Mouse (Mus musculus) C2C12 (cell line): ENCODE results near the gene Pth.

Source experiments
- CEBPB ChIP-seq: IDR thresholded peaks from one replicate; pipeline ENCODE4 v1.6.1; 2011; ENCODE audit warnings: low read depth, mild to moderate bottlenecking, control low read depth, moderate library complexity
- CTCF ChIP-seq: IDR thresholded peaks from one replicate; pipeline ENCODE4 v1.5.1; 2011; ENCODE audit not compliant: control insufficient read depth, insufficient read depth, insufficient read length
- FOSL1 ChIP-seq: IDR thresholded peaks from one replicate; pipeline ENCODE4 v1.8.0; 2011; ENCODE audit warnings: mild to moderate bottlenecking, low read length; ENCODE audit not compliant: poor library complexity, insufficient read depth, severe bottlenecking
- MAX ChIP-seq: IDR thresholded peaks from one replicate; pipeline ENCODE4 v1.6.1; 2011; ENCODE audit warnings: mild to moderate bottlenecking, control low read depth
- MYOD1 ChIP-seq: IDR thresholded peaks from one replicate; pipeline ENCODE4 v1.6.1; 2011; ENCODE audit warnings: low read depth; ENCODE audit not compliant: control insufficient read depth, insufficient read length
- MYOG ChIP-seq: IDR thresholded peaks from one replicate; pipeline ENCODE4 v1.6.1; 2011; ENCODE audit not compliant: control insufficient read depth, insufficient read length; ENCODE audit errors: extremely low read depth
- USF1 ChIP-seq: IDR thresholded peaks from one replicate; pipeline ENCODE4 v1.6.1; 2011; ENCODE audit warnings: low read depth, mild to moderate bottlenecking, control low read depth, moderate library complexity

DNA sequence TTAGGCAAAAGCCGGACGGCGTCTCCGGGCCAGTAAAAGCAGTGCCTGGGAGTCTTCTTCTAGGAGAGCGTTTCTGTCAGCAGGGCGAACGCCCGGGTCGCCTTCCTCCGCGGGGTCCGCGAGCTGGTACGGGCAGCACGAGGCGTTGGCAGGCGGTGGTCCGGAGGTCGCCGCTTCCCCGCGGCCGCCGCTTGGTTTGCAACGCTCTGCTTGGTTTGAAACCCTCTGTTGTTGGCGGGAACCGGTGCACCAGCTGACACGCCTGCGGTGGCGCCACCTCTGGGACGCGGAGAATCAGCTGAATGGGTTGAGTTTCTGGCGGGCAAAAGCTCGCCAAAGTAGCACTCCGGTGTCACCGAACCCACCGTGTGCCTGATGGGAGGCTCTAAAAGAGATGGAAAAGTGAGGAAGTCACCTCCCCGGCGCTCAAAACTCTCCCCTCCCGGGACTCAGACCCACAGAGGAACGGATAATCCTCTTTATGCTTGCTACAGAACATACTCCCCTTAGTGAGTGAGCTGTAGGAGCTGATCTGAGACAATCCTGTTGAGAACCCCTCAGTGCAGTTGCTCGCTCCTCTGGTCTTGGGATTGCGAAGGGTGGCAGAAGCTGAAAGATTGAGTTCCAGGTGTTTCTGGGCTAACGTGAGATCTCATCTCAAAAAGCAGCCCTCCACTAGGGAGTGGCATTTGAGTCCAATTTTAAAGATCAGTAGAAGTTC is 18.6 kb downstream of the Pth start:
- TF ChIP-seq MAX (peak; percentile 27), CTCF (peak; percentile 71), CEBPB (no peak), MYOG (no peak), FOSL1 (no peak), MYOD1 (no peak), USF1 (peak; percentile 25)
